Mouse (Mus musculus): ENCODE measurements around the gene Racgap1. TPM values are rescaled to one million over a fixed set of nuclear protein-coding genes. Genes with fewer than 3 reads are reported as not detected.

The Racgap1 gene
- total RNA-seq, 2 experiments from 2014 or later: 18.3 to 23.9 TPM

GRCm38 (mm10) chr15:99590429-99591084 is 60.9 kb downstream of the Racgap1 start, which contains the start of gene Aqp5:
TSS of gene Aqp5 (plus strand) at chr15:99590782.
- no peak for DNase-seq

GRCm38 (mm10) chr15:99589704-99590103 is 61.8 kb downstream of the Racgap1 start:
- no peak for DNase-seq

GRCm38 (mm10) chr15:99589237-99589636 is 62.2 kb downstream of the Racgap1 start:
- no peak for DNase-seq

- DNase-seq: no peak
These were observed 64.9 kb downstream of the Racgap1 start for GRCm38 (mm10) chr15:99586525-99586924.

GRCm38 (mm10) chr15:99585741-99586140 is 65.7 kb downstream of the Racgap1 start:
- no peak for DNase-seq

GRCm38 (mm10) chr15:99584407-99585202 is 66.9 kb downstream of the Racgap1 start:
- DNase-seq: no peak

- peak; percentile 51 for DNase-seq
These were observed 67.8 kb downstream of the Racgap1 start for GRCm38 (mm10) chr15:99583463-99584344.

- DNase-seq: no peak
These were observed 72.5 kb downstream of the Racgap1 start, which contains the start of gene Aqp2 for GRCm38 (mm10) chr15:99578802-99579485. TSS of gene Aqp2 (plus strand) at chr15:99579055.

Other genes starting within 250 kb of the Racgap1 start
- 10 to 100 TPM; 12.3 to 21.0 TPM for gene Nckap5l, start 193.9 kb downstream of the Racgap1 start, total RNA-seq (2021)
- 1 to 10 TPM; 5.3 TPM for gene Bcdin3d, start 176.9 kb downstream of the Racgap1 start, total RNA-seq (2021)
- gene Faim2, start 123.5 kb downstream of the Racgap1 start, total RNA-seq (2021): under 1 TPM; 0.43 to 0.59 TPM
- gene Aqp2, start 72.6 kb downstream of the Racgap1 start, total RNA-seq (2021): not detected
- gene Aqp5, start 60.9 kb downstream of the Racgap1 start, total RNA-seq (2021): under 1 TPM in 1 of 2 experiments, not detected in 1; 0.49 TPM
- not detected for gene Aqp6, start 50.3 kb downstream of the Racgap1 start, total RNA-seq (2021)
- gene Asic1, start 18.7 kb upstream of the Racgap1 start, total RNA-seq (2021): 1 to 10 TPM; 1.1 to 2.1 TPM
- gene Smarcd1, start 50.5 kb upstream of the Racgap1 start, total RNA-seq (2021): 10 to 100 TPM; 15.4 to 15.9 TPM
- 1 to 10 TPM in 1 of 2 experiments, not detected in 1; 2.4 TPM for gene Gm17349, start 53.8 kb upstream of the Racgap1 start, total RNA-seq (2021)
- 100 to 1,000 TPM; 358 to 467 TPM for gene Gpd1, start 65.9 kb upstream of the Racgap1 start, total RNA-seq (2021)
- 100 to 1,000 TPM; 162 to 182 TPM for gene Cox14, start 74.0 kb upstream of the Racgap1 start, total RNA-seq (2021)
- 10 to 100 TPM; 16.0 to 17.5 TPM for gene Cers5, start 121.2 kb upstream of the Racgap1 start, total RNA-seq (2021)
- 10 to 100 TPM; 30.4 to 41.9 TPM for gene Lima1, start 223.8 kb upstream of the Racgap1 start, total RNA-seq (2021)

Measured in gastrocnemius, postnatal 10 days (tissue).